Mouse (Mus musculus) ES-E14 (cell line): ENCODE results near the gene Dmkn. TPM values are rescaled to one million over a fixed set of nuclear protein-coding genes. Genes with fewer than 3 reads are reported as not detected.

Experiments used
- DNase-seq: peaks from one replicate; pipeline ENCODE4 v3.0.0-alpha.2; 2013; ENCODE audit warnings: low read depth, low spot score
- H3K27ac ChIP-seq: 2 replicates; pipeline ENCODE4 v1.5.1; 2012; ENCODE audit warnings: low read depth, mild to moderate bottlenecking, low read length, moderate library complexity, mixed read lengths; ENCODE audit not compliant: poor library complexity, insufficient read depth, severe bottlenecking
- H3K36me3 ChIP-seq: 2 replicates; pipeline ENCODE4 v1.6.1; 2012; ENCODE audit warnings: mild to moderate bottlenecking, low read length, moderate library complexity, mixed read lengths; ENCODE audit not compliant: control insufficient read depth, poor library complexity, insufficient read depth, severe bottlenecking
- H3K4me1 ChIP-seq, 2 experiments: fragments of 150-350 bp in 1 of 2; sonication (generic) in 1 of 2; 2 replicates each; pipeline ENCODE4 v1.6.1; 2012; ENCODE audit warnings: low read length in 2 of 2, mild to moderate bottlenecking in 1 of 2, mixed read lengths in 1 of 2; ENCODE audit not compliant: control insufficient read depth in 2 of 2, insufficient read depth in 2 of 2, poor library complexity in 1 of 2
- H3K4me3 ChIP-seq, 2 experiments: fragments of 150-350 bp in 1 of 2; sonication (generic) in 1 of 2; 2 replicates each; pipeline ENCODE4 v1.5.1; 2012; ENCODE audit warnings: low read length in 2 of 2, low read depth in 1 of 2, mild to moderate bottlenecking in 1 of 2, mixed read lengths in 1 of 2; ENCODE audit not compliant: insufficient read depth in 1 of 2, poor library complexity in 1 of 2, severe bottlenecking in 1 of 2
- H3K9ac ChIP-seq: 2 replicates; pipeline ENCODE4 v1.6.1; 2012; ENCODE audit warnings: low read depth, mild to moderate bottlenecking, low read length, mixed read lengths; ENCODE audit not compliant: poor library complexity, insufficient read depth, severe bottlenecking
- H3K9me3 ChIP-seq: fragments of 150-350 bp; sonication (generic); 2 replicates; pipeline ENCODE4 v1.6.1; 2012; ENCODE audit warnings: low read depth, mild to moderate bottlenecking, low read length; ENCODE audit not compliant: control insufficient read depth, insufficient read depth
- CHD2 ChIP-seq: IDR thresholded peaks from 2 replicates; pipeline ENCODE4 v1.6.1; 2014; ENCODE audit warnings: mild to moderate bottlenecking, low read depth, low read length, inconsistent platforms
- HCFC1 ChIP-seq: IDR thresholded peaks from 2 replicates; pipeline ENCODE4 v1.6.1; 2012; ENCODE audit warnings: low read length, inconsistent platforms, borderline replicate concordance; ENCODE audit not compliant: insufficient read depth
- MAFK ChIP-seq: IDR thresholded peaks from 2 replicates; pipeline ENCODE4 v1.6.1; 2014; ENCODE audit warnings: mild to moderate bottlenecking, low read depth, low read length, inconsistent platforms; ENCODE audit not compliant: insufficient read depth
- ZC3H11A ChIP-seq: IDR thresholded peaks from 2 replicates; pipeline ENCODE4 v1.6.1; 2012; ENCODE audit warnings: low read depth, mild to moderate bottlenecking, inconsistent platforms, low read length, borderline replicate concordance
- ZNF384 ChIP-seq: IDR thresholded peaks from 2 replicates; pipeline ENCODE4 v1.6.1; 2012; ENCODE audit warnings: low read depth, low read length, inconsistent platforms
- in situ Hi-C, 2 experiments: fragments of 600-800 bp; cut with MboI; formaldehyde crosslinking; loops; one replicate each; pipeline ENCODE4 v1.15.1; 2025; ENCODE audit warnings: low sequenced_read_pairs in 2 of 2, inconsistent platforms in 1 of 2; ENCODE audit not compliant: unreplicated experiment in 2 of 2
- total RNA-seq: library from RNA; depleted of rRNA; stranded (reverse); fragments of 300-350 nt; gene quantifications from 2 replicates; pipeline ENCODE4 v1.2.3, GENCODE M21; 2012

The Dmkn gene
- total RNA-seq, 1 experiment = 4.9 TPM

DNA sequence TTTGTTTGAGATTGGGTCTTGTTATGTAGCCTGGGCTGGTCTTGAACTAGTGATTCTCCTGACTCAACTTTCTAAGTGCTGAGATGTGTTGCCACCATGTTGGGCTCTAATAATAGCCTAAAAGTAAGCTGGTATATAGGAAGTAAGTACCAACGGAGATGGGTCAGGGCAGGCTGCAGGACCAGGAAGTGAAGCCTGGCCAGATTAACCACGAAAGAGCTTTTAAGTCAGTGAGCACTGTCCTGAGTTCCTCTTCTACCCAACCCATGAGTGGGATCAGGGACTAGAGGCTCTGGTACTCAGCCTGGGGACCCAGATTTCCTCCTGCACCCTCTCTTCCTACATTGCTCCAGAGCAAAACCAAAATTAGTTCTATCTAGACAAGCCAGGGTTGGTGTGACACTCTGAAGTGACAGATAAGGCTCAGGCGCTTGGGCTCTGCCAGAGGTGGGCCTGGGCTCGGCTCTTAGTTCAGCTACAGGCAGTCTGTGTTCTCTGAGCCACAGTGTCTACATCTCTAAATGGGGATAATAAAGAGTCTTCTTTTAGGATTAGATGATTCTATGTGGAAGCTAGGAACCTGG, 1.7 kb upstream of the Dmkn start:
- TF ChIP-seq ZC3H11A = no peak
- TF ChIP-seq HCFC1 = no peak
- TF ChIP-seq ZNF384 = no peak
- TF ChIP-seq CHD2 = no peak
- no peak for TF ChIP-seq MAFK
- Histone ChIP-seq H3K36me3 (no peaks in the 10 kb centered on the region), H3K27ac (no peak overlapping the region), H3K9me3 (no peaks in the 10 kb centered on the region), H3K4me1 (peaks cover 0 to 11% of the 10 kb centered on the region in 2 experiments; a peak in 1 of 4 replicates), H3K9ac (no peak overlapping the region), H3K4me3 (no peak overlapping the region)
- no peak for DNase-seq
- in situ Hi-C loops = no loop called here

- Histone ChIP-seq H3K9ac (no peak overlapping the region), H3K4me1 (peaks cover 0 to 15% of the 10 kb centered on the region in 2 experiments; a peak in 2 of 4 replicates), H3K4me3 (no peak overlapping the region), H3K36me3 (no peaks in the 10 kb centered on the region), H3K9me3 (no peaks in the 10 kb centered on the region), H3K27ac (no peak overlapping the region)
- TF ChIP-seq MAFK = no peak
- no peak for TF ChIP-seq HCFC1
- no peak for TF ChIP-seq CHD2
- TF ChIP-seq ZC3H11A = no peak
- TF ChIP-seq ZNF384 = no peak
- no peak for DNase-seq
- in situ Hi-C loops = no loop called here
Observed at GRCm38 (mm10) chr7:30765173-30765572, 1.6 kb downstream of the Dmkn start.

DNA sequence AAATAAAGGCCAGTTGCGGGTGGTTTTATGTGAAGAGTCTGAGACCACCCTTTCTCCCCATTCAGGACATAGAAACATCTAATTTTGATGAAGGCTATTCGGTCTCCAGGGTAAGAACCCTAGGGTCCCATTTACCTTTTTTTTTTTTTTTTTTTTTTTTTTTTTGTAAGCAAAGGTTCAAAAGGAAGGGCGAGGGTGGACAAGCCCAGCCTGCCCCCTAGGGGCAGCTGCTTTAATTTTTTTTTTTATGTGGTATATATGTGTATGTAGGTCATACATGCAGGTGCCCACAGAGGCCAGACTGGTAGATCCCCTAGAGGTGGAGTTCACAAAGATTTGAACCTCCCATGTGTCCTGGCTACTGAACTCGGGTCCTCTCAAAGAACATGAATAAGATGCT, 2.9 kb downstream of the Dmkn start:
- H3K9me3 ChIP-seq = no peaks in the 10 kb centered on the region
- no peak overlapping the region for H3K27ac ChIP-seq
- TF ChIP-seq ZNF384 (peak; percentile 75; the same call in 1 of the 2 replicates), HCFC1 (no peak)
- no peak for DNase-seq
- in situ Hi-C loops = no loop called here
- H3K4me3 ChIP-seq = no peak overlapping the region
- peaks cover 0 to 15% of the 10 kb centered on the region in 2 experiments; a peak in 2 of 4 replicates for H3K4me1 ChIP-seq
- no peak overlapping the region for H3K9ac ChIP-seq
- H3K36me3 ChIP-seq = no peaks in the 10 kb centered on the region

GRCm38 (mm10) chr7:30769236-30769635, 5.7 kb downstream of the Dmkn start:
- H3K9me3 ChIP-seq = no peaks in the 10 kb centered on the region
- H3K36me3 ChIP-seq = no peaks in the 10 kb centered on the region
- peaks cover 0 to 11% of the 10 kb centered on the region in 2 experiments; a peak in 2 of 4 replicates for H3K4me1 ChIP-seq
- H3K4me3 ChIP-seq = no peak overlapping the region
- no peak overlapping the region for H3K27ac ChIP-seq
- H3K9ac ChIP-seq = no peak overlapping the region
- no peak for TF ChIP-seq HCFC1
- TF ChIP-seq CHD2 = no peak
- no peak for TF ChIP-seq ZNF384
- TF ChIP-seq MAFK = no peak
- TF ChIP-seq ZC3H11A = no peak
- DNase-seq = no peak
- in situ Hi-C loops = no loop called here

- Histone ChIP-seq H3K27ac (no peak overlapping the region), H3K36me3 (no peaks in the 10 kb centered on the region), H3K4me1 (peaks cover 0 to 14% of the 10 kb centered on the region in 2 experiments; a peak in 2 of 4 replicates), H3K9me3 (no peaks in the 10 kb centered on the region), H3K9ac (no peak overlapping the region), H3K4me3 (no peak overlapping the region)
- DNase-seq = no peak
- TF ChIP-seq ZC3H11A (no peak), CHD2 (no peak), ZNF384 (no peak), MAFK (no peak), HCFC1 (no peak)
- in situ Hi-C loops = no loop called here
Observed at GRCm38 (mm10) chr7:30776104-30776503, 12.5 kb downstream of the Dmkn start.
